Mouse (Mus musculus): ENCODE data around the gene Cdc14b. TPM values are rescaled to one million over a fixed set of nuclear protein-coding genes. Genes with fewer than 3 reads are reported as not detected.

Gene Cdc14b
- polyA plus RNA-seq, 1 experiment from 2014 or later, result 15.0 TPM

GRCm38 (mm10) chr13:64180300-64180699 lies 94.8 kb downstream of the Cdc14b start:
- no peak overlapping the region for H3K27ac ChIP-seq (ENCODE audit: low read depth, low read length)
- no peaks in the 10 kb centered on the region for H3K4me1 ChIP-seq (replicated peaks; ENCODE audit: control insufficient read depth, insufficient read depth, low read length)
- H3K4me3 ChIP-seq (ENCODE audit: low read depth, low read length), result no peak overlapping the region
- no peaks in the 10 kb centered on the region for H3K27me3 ChIP-seq (replicated peaks; ENCODE audit: control insufficient read depth, insufficient read depth, low read length)
- WGBS, result 92% methylated on average over 4 of the region's 4 CpGs
- no peaks in the 10 kb centered on the region for H3K9me3 ChIP-seq (ENCODE audit: control insufficient read depth)
- no peak overlapping the region for H3K9ac ChIP-seq (ENCODE audit: low read depth, low read length)
- H3K36me3 ChIP-seq (ENCODE audit: control insufficient read depth, insufficient read depth), result peaks cover 14% of the 10 kb centered on the region; the same call in 1 of the 2 replicates
- peak; percentile 43 for TF ChIP-seq CTCF (IDR thresholded peaks at IDR 0.05; ENCODE audit: low read depth)
- H3K4me2 ChIP-seq (replicated peaks; ENCODE audit: low read depth), result no peak overlapping the region
- ATAC-seq, result no peak

- Histone ChIP-seq H3K36me3 (ENCODE audit: control insufficient read depth, insufficient read depth) (peaks cover 18% of the 10 kb centered on the region; the same call in 1 of the 2 replicates), H3K27ac (ENCODE audit: low read depth, low read length) (no peak overlapping the region), H3K9ac (ENCODE audit: low read depth, low read length) (no peak overlapping the region), H3K9me3 (ENCODE audit: control insufficient read depth) (no peaks in the 10 kb centered on the region), H3K27me3 (replicated peaks; ENCODE audit: control insufficient read depth, insufficient read depth, low read length) (no peaks in the 10 kb centered on the region), H3K4me1 (replicated peaks; ENCODE audit: control insufficient read depth, insufficient read depth, low read length) (no peaks in the 10 kb centered on the region), H3K4me2 (replicated peaks; ENCODE audit: low read depth) (no peak overlapping the region), H3K4me3 (ENCODE audit: low read depth, low read length) (no peak overlapping the region)
- no peak for TF ChIP-seq CTCF (IDR thresholded peaks at IDR 0.05; ENCODE audit: low read depth)
- WGBS, result 73% methylated on average over 13 of the region's 13 CpGs
- no peak for ATAC-seq
Measured at GRCm38 (mm10) chr13:64178746-64179652, 96.1 kb downstream of the Cdc14b start.

GRCm38 (mm10) chr13:64178000-64178399 lies 97.1 kb downstream of the Cdc14b start:
- no peak for TF ChIP-seq CTCF (IDR thresholded peaks at IDR 0.05; ENCODE audit: low read depth)
- Histone ChIP-seq H3K9me3 (ENCODE audit: control insufficient read depth) (no peaks in the 10 kb centered on the region), H3K9ac (ENCODE audit: low read depth, low read length) (no peak overlapping the region), H3K27me3 (replicated peaks; ENCODE audit: control insufficient read depth, insufficient read depth, low read length) (no peaks in the 10 kb centered on the region), H3K27ac (ENCODE audit: low read depth, low read length) (no peak overlapping the region), H3K4me1 (replicated peaks; ENCODE audit: control insufficient read depth, insufficient read depth, low read length) (no peaks in the 10 kb centered on the region), H3K36me3 (ENCODE audit: control insufficient read depth, insufficient read depth) (peaks cover 20% of the 10 kb centered on the region; the same call in 1 of the 2 replicates), H3K4me2 (replicated peaks; ENCODE audit: low read depth) (no peak overlapping the region), H3K4me3 (ENCODE audit: low read depth, low read length) (no peak overlapping the region)
- WGBS, result 80% methylated on average over 7 of the region's 7 CpGs
- ATAC-seq, result no peak

GRCm38 (mm10) chr13:64169746-64170145 lies 105.3 kb downstream of the Cdc14b start:
- 97% methylated on average over 25 of the region's 25 CpGs for WGBS
- Histone ChIP-seq H3K36me3 (ENCODE audit: control insufficient read depth, insufficient read depth) (peaks cover 19% of the 10 kb centered on the region; the same call in 1 of the 2 replicates), H3K4me3 (ENCODE audit: low read depth, low read length) (no peak overlapping the region)

GRCm38 (mm10) chr13:64163147-64163715 lies 111.9 kb downstream of the Cdc14b start:
- Histone ChIP-seq H3K4me3 (ENCODE audit: low read depth, low read length) (peak overlapping the region; percentile 83), H3K9me3 (ENCODE audit: control insufficient read depth) (no peaks in the 10 kb centered on the region), H3K4me1 (replicated peaks; ENCODE audit: control insufficient read depth, insufficient read depth, low read length) (0 out of 2 replicates have a peak, but pooled peaks cover 6% of the 10 kb centered on the region), H3K36me3 (ENCODE audit: control insufficient read depth, insufficient read depth) (no peaks in the 10 kb centered on the region), H3K4me2 (replicated peaks; ENCODE audit: low read depth) (peak overlapping the region; percentile 99), H3K27me3 (replicated peaks; ENCODE audit: control insufficient read depth, insufficient read depth, low read length) (no peaks in the 10 kb centered on the region), H3K27ac (ENCODE audit: low read depth, low read length) (no peak overlapping the region), H3K9ac (ENCODE audit: low read depth, low read length) (peak overlapping the region; percentile 79; the same call in 1 of the 2 replicates)
- no peak for TF ChIP-seq CTCF (IDR thresholded peaks at IDR 0.05; ENCODE audit: low read depth)
- ATAC-seq, result no peak
- 57% methylated on average over 13 of the region's 13 CpGs for WGBS

More at GRCm38 (mm10) chr13:64169746-64170145, 105.3 kb downstream of the Cdc14b start:
- no peaks in the 10 kb centered on the region for H3K27me3 ChIP-seq (replicated peaks; ENCODE audit: control insufficient read depth, insufficient read depth, low read length)
- no peak for ATAC-seq
- no peak overlapping the region for H3K9ac ChIP-seq (ENCODE audit: low read depth, low read length)
- no peaks in the 10 kb centered on the region for H3K9me3 ChIP-seq (ENCODE audit: control insufficient read depth)
- TF ChIP-seq CTCF (IDR thresholded peaks at IDR 0.05; ENCODE audit: low read depth), result no peak
- H3K4me1 ChIP-seq (replicated peaks; ENCODE audit: control insufficient read depth, insufficient read depth, low read length), result no peaks in the 10 kb centered on the region
- no peak overlapping the region for H3K27ac ChIP-seq (ENCODE audit: low read depth, low read length)
- H3K4me2 ChIP-seq (replicated peaks; ENCODE audit: low read depth), result no peak overlapping the region

- Histone ChIP-seq H3K4me1 (replicated peaks; ENCODE audit: control insufficient read depth, insufficient read depth, low read length) (0 out of 2 replicates have a peak, but pooled peaks cover 6% of the 10 kb centered on the region), H3K4me3 (ENCODE audit: low read depth, low read length) (peak overlapping the region; percentile 83), H3K4me2 (replicated peaks; ENCODE audit: low read depth) (peak overlapping the region; percentile 99), H3K9me3 (ENCODE audit: control insufficient read depth) (no peaks in the 10 kb centered on the region), H3K27me3 (replicated peaks; ENCODE audit: control insufficient read depth, insufficient read depth, low read length) (no peaks in the 10 kb centered on the region), H3K27ac (ENCODE audit: low read depth, low read length) (peak overlapping the region; percentile 91; the same call in 1 of the 2 replicates), H3K9ac (ENCODE audit: low read depth, low read length) (peak overlapping the region; percentile 79), H3K36me3 (ENCODE audit: control insufficient read depth, insufficient read depth) (no peaks in the 10 kb centered on the region)
- no peak for TF ChIP-seq CTCF (IDR thresholded peaks at IDR 0.05; ENCODE audit: low read depth)
- no peak for ATAC-seq
- WGBS, result 4% methylated on average over 14 of the region's 14 CpGs
Measured at GRCm38 (mm10) chr13:64162626-64163025, 112.5 kb downstream of the Cdc14b start.
